Mouse (Mus musculus) frontal cortex, postnatal 36 days (tissue): ENCODE results near the gene Hmgb3.
A peak's percentile ranks its signal among the peaks of the same experiment; 100 is the strongest.
"Not testable (repeated sequence)": the region's sequence is repeated elsewhere in the genome, so short reads cannot be mapped to it uniquely, and the experiment has no call there.

Experiments used
- DNase-seq, 2 experiments: peaks; one replicate each; pipeline ENCODE4 v3.0.0; 2022; ENCODE audit warnings: low spot score in 2 of 2

The Hmgb3 gene

GRCm38 (mm10) chrX:71555415-71556114, at the start of gene Hmgb3:
Hmgb3 (plus strand) TSS chrX:71555918.
- peak; percentile 68 to 80 for DNase-seq

GRCm38 (mm10) chrX:71506591-71506990, 49.1 kb upstream of the Hmgb3 start:
- not testable (repeated sequence) for DNase-seq

GRCm38 (mm10) chrX:71519252-71519651, 36.5 kb upstream of the Hmgb3 start:
- DNase-seq, result no peak

GRCm38 (mm10) chrX:71522889-71523288, 32.8 kb upstream of the Hmgb3 start:
- no peak for DNase-seq

- DNase-seq, result no peak
Measured at GRCm38 (mm10) chrX:71524310-71524709, 31.4 kb upstream of the Hmgb3 start.

GRCm38 (mm10) chrX:71525593-71526299, 30.0 kb upstream of the Hmgb3 start:
- no peak for DNase-seq

GRCm38 (mm10) chrX:71527461-71527860, 28.3 kb upstream of the Hmgb3 start:
- DNase-seq, result no peak

GRCm38 (mm10) chrX:71528150-71528549, 27.6 kb upstream of the Hmgb3 start:
- no peak for DNase-seq

- no peak for DNase-seq
Measured at GRCm38 (mm10) chrX:71528646-71529045, 27.1 kb upstream of the Hmgb3 start.

GRCm38 (mm10) chrX:71532635-71533034, 23.1 kb upstream of the Hmgb3 start:
- no peak for DNase-seq

- DNase-seq, result no peak
Measured at GRCm38 (mm10) chrX:71534102-71534501, 21.6 kb upstream of the Hmgb3 start.

- DNase-seq, result no peak
Measured at GRCm38 (mm10) chrX:71537791-71538190, 17.9 kb upstream of the Hmgb3 start.

GRCm38 (mm10) chrX:71540821-71541510, 14.8 kb upstream of the Hmgb3 start:
- DNase-seq, result no peak

GRCm38 (mm10) chrX:71544731-71545130, 11.0 kb upstream of the Hmgb3 start:
- no peak for DNase-seq

- no peak for DNase-seq
Measured at GRCm38 (mm10) chrX:71545163-71545562, 10.6 kb upstream of the Hmgb3 start.

- peak; percentile 3 to 8 for DNase-seq
Measured at GRCm38 (mm10) chrX:71556115-71556941, 610 bp downstream of the Hmgb3 start.

GRCm38 (mm10) chrX:71556965-71557491, 1.3 kb downstream of the Hmgb3 start:
- peak in 1 of 2 experiments; percentile 1 for DNase-seq

GRCm38 (mm10) chrX:71559336-71559735, 3.6 kb downstream of the Hmgb3 start:
- no peak for DNase-seq

GRCm38 (mm10) chrX:71560796-71561195, 5.1 kb downstream of the Hmgb3 start:
- no peak for DNase-seq

GRCm38 (mm10) chrX:71573132-71573900, 17.6 kb downstream of the Hmgb3 start:
- no peak for DNase-seq

GRCm38 (mm10) chrX:71575550-71575949, 19.8 kb downstream of the Hmgb3 start:
- no peak for DNase-seq
